Mouse (Mus musculus): Measurements from ENCODE around the gene Dnah1. TPM values are rescaled to one million over a fixed set of nuclear protein-coding genes. Genes with fewer than 3 reads are reported as not detected.

Dnah1 gene
- polyA plus RNA-seq (2015; fragmentation: Nextera tagmentation; extraction: Ambion mirVana), result 4.9 TPM in 2 replicates

- peak within 1 kb of the TSS; percentile 78 for H3K4me2 ChIP-seq (ENCODE audit: low read depth, low read length)
These were observed at the start of gene Dnah1 for GRCm38 (mm10) chr14:31323849-31324792. Gene Dnah1 (minus strand): TSS chr14:31323896.

DNA sequence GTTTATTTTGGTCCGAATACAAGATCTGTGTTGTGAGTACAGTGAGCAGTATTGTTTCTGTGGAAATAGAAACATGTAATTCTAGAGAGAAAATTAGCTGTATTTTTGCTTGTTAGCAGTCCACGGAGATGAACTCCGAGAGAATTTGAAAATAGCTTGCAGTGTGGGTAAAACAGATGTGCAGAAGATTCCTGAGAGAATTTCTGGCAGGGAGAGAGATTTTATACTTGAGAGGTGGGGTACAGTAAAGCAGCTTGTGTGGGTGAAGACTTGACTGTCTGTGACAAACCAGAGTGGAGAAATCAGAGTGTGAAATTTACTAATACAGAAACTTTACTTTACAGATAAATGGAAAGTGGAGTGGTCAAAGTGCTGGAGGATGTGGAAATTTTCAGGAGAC, 45.7 kb upstream of the Dnah1 start:
- Histone ChIP-seq H3K36me3 (ENCODE audit: control insufficient read depth, insufficient read depth, low read length) (peaks cover 21% of the 10 kb centered on the region), H3K4me2 (ENCODE audit: low read depth, low read length) (no peak overlapping the region)

More at GRCm38 (mm10) chr14:31323849-31324792, at the start of gene Dnah1:
- Histone ChIP-seq H3K27me3 (ENCODE audit: control insufficient read depth, insufficient read depth, low read length) (no peaks in the 10 kb centered on the region), H3K4me3 (replicated peaks; ENCODE audit: low read length) (peak within 1 kb of the TSS; percentile 44), H3K36me3 (ENCODE audit: control insufficient read depth, insufficient read depth, low read length) (no peaks in the 10 kb centered on the region), H3K27ac (ENCODE audit: low read length) (no peak within 1 kb of the TSS), H3K9me3 (replicated peaks; ENCODE audit: control insufficient read depth, low read length) (no peaks in the 10 kb centered on the region), H3K4me1 (ENCODE audit: control insufficient read depth, insufficient read depth, low read length) (peaks cover 4% of the 10 kb centered on the region; the same call in 1 of the 2 replicates), H3K9ac (ENCODE audit: low read length) (peak within 1 kb of the TSS; percentile 71)
- 27% methylated on average over 28 of the region's 28 CpGs for WGBS
- peak; percentile 47 for ATAC-seq (ENCODE audit: insufficient read depth, low FRiP score)

GRCm38 (mm10) chr14:31367951-31368350, 44.3 kb upstream of the Dnah1 start:
- Histone ChIP-seq H3K9ac (ENCODE audit: low read length) (no peak overlapping the region), H3K27me3 (ENCODE audit: control insufficient read depth, insufficient read depth, low read length) (no peaks in the 10 kb centered on the region), H3K36me3 (ENCODE audit: control insufficient read depth, insufficient read depth, low read length) (peaks cover 30% of the 10 kb centered on the region), H3K4me2 (ENCODE audit: low read depth, low read length) (no peak overlapping the region), H3K4me3 (replicated peaks; ENCODE audit: low read length) (no peak overlapping the region), H3K9me3 (replicated peaks; ENCODE audit: control insufficient read depth, low read length) (no peaks in the 10 kb centered on the region), H3K27ac (ENCODE audit: low read length) (no peak overlapping the region), H3K4me1 (ENCODE audit: control insufficient read depth, insufficient read depth, low read length) (no peaks in the 10 kb centered on the region)
- ATAC-seq (ENCODE audit: insufficient read depth, low FRiP score), result no peak
- 87% methylated on average over 7 of the region's 7 CpGs for WGBS

More for the DNA sequence above, 45.7 kb upstream of the Dnah1 start:
- no peak for ATAC-seq (ENCODE audit: insufficient read depth, low FRiP score)
- Histone ChIP-seq H3K27ac (ENCODE audit: low read length) (no peak overlapping the region), H3K9me3 (replicated peaks; ENCODE audit: control insufficient read depth, low read length) (no peaks in the 10 kb centered on the region), H3K9ac (ENCODE audit: low read length) (no peak overlapping the region), H3K27me3 (ENCODE audit: control insufficient read depth, insufficient read depth, low read length) (no peaks in the 10 kb centered on the region), H3K4me1 (ENCODE audit: control insufficient read depth, insufficient read depth, low read length) (no peaks in the 10 kb centered on the region), H3K4me3 (replicated peaks; ENCODE audit: low read length) (no peak overlapping the region)
- 82% methylated on average over 3 of the region's 3 CpGs for WGBS

DNA sequence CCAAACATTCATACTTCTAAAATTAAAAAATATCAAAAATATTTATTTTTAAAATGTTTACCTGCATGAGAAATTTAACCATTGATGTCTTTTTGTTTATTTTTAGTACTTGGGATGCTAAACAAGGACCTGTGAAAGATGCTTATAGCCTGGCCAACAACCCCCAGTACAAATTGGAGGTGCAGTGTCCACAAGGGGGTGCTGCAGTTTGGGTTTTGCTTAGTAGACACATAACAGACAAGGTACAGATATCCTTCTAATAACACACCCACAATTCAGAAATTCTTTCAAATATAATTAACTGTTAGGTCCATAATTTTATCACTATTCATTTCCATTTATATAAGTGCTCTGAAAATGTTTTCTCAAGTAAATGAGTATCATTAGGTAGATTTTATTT, 41.7 kb upstream of the Dnah1 start:
- peaks cover 29% of the 10 kb centered on the region for H3K36me3 ChIP-seq (ENCODE audit: control insufficient read depth, insufficient read depth, low read length)
- H3K9me3 ChIP-seq (replicated peaks; ENCODE audit: control insufficient read depth, low read length), result no peaks in the 10 kb centered on the region
- H3K4me1 ChIP-seq (ENCODE audit: control insufficient read depth, insufficient read depth, low read length), result no peaks in the 10 kb centered on the region
- no peak overlapping the region for H3K9ac ChIP-seq (ENCODE audit: low read length)
- ATAC-seq (ENCODE audit: insufficient read depth, low FRiP score), result no peak
- H3K27ac ChIP-seq (ENCODE audit: low read length), result no peak overlapping the region
- H3K4me3 ChIP-seq (replicated peaks; ENCODE audit: low read length), result no peak overlapping the region
- no peaks in the 10 kb centered on the region for H3K27me3 ChIP-seq (ENCODE audit: control insufficient read depth, insufficient read depth, low read length)
- H3K4me2 ChIP-seq (ENCODE audit: low read depth, low read length), result no peak overlapping the region

GRCm38 (mm10) chr14:31364589-31364988, 40.9 kb upstream of the Dnah1 start:
- Histone ChIP-seq H3K9me3 (replicated peaks; ENCODE audit: control insufficient read depth, low read length) (no peaks in the 10 kb centered on the region), H3K27me3 (ENCODE audit: control insufficient read depth, insufficient read depth, low read length) (no peaks in the 10 kb centered on the region), H3K4me2 (ENCODE audit: low read depth, low read length) (no peak overlapping the region), H3K4me3 (replicated peaks; ENCODE audit: low read length) (no peak overlapping the region), H3K9ac (ENCODE audit: low read length) (no peak overlapping the region), H3K36me3 (ENCODE audit: control insufficient read depth, insufficient read depth, low read length) (peaks cover 23% of the 10 kb centered on the region), H3K4me1 (ENCODE audit: control insufficient read depth, insufficient read depth, low read length) (no peaks in the 10 kb centered on the region), H3K27ac (ENCODE audit: low read length) (no peak overlapping the region)
- WGBS, result 94% methylated on average over 4 of the region's 4 CpGs
- no peak for ATAC-seq (ENCODE audit: insufficient read depth, low FRiP score)

DNA sequence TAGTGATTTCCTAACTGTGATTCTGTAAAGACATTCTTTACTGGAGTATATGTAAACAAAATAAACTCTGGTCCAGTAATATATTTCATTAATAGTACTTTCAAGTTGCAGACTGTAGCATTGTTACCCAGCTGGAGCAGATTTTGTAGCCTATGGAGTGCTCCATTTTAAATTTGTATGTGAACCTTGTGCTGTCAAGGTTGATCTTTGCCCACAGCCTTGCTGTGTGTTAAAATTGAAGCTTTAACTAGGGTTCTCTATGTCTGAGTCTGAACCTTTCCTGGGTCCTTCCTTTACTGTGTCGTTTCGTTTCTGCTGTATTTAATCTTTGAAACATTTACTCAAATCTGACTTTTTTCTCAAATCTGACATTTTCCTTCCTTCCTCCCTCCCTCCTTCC, 38.5 kb upstream of the Dnah1 start:
- no peak overlapping the region for H3K4me2 ChIP-seq (ENCODE audit: low read depth, low read length)
- no peaks in the 10 kb centered on the region for H3K27me3 ChIP-seq (ENCODE audit: control insufficient read depth, insufficient read depth, low read length)
- H3K9ac ChIP-seq (ENCODE audit: low read length), result no peak overlapping the region
- WGBS, result 88% methylated on average over 2 of the region's 2 CpGs
- no peak for ATAC-seq (ENCODE audit: insufficient read depth, low FRiP score)
- no peak overlapping the region for H3K27ac ChIP-seq (ENCODE audit: low read length)
- no peak overlapping the region for H3K4me3 ChIP-seq (replicated peaks; ENCODE audit: low read length)
- H3K9me3 ChIP-seq (replicated peaks; ENCODE audit: control insufficient read depth, low read length), result no peaks in the 10 kb centered on the region
- no peaks in the 10 kb centered on the region for H3K4me1 ChIP-seq (ENCODE audit: control insufficient read depth, insufficient read depth, low read length)
- H3K36me3 ChIP-seq (ENCODE audit: control insufficient read depth, insufficient read depth, low read length), result peaks cover 23% of the 10 kb centered on the region

DNA sequence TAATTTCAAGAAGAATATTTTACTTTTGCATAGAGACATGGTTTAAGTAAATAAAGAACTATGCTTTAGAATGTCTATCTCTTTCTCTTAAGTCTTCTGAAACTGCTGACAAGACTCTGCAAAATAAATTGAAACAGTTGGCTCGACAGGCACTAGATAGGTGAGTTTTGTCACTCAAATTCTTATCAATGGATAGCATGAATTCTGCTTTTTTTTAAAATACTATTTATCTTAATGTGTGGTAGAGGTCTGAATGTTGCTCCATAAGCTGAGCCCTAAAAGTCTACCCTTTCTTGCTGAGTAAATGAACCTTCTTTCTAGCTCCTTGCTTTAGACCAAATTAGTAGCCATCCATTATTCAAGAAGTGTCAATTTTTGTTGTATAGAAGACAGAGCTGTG, 21.7 kb upstream of the Dnah1 start:
- Histone ChIP-seq H3K36me3 (ENCODE audit: control insufficient read depth, insufficient read depth, low read length) (peaks cover 6% of the 10 kb centered on the region), H3K27ac (ENCODE audit: low read length) (no peak overlapping the region), H3K4me2 (ENCODE audit: low read depth, low read length) (no peak overlapping the region), H3K4me1 (ENCODE audit: control insufficient read depth, insufficient read depth, low read length) (no peaks in the 10 kb centered on the region), H3K9ac (ENCODE audit: low read length) (no peak overlapping the region), H3K4me3 (replicated peaks; ENCODE audit: low read length) (no peak overlapping the region), H3K27me3 (ENCODE audit: control insufficient read depth, insufficient read depth, low read length) (no peaks in the 10 kb centered on the region), H3K9me3 (replicated peaks; ENCODE audit: control insufficient read depth, low read length) (no peaks in the 10 kb centered on the region)
- no peak for ATAC-seq (ENCODE audit: insufficient read depth, low FRiP score)
- WGBS, result 82% methylated on average over 1 of the region's 1 CpGs

GRCm38 (mm10) chr14:31343241-31343640, 19.5 kb upstream of the Dnah1 start:
- no peaks in the 10 kb centered on the region for H3K27me3 ChIP-seq (ENCODE audit: control insufficient read depth, insufficient read depth, low read length)
- no peak overlapping the region for H3K4me3 ChIP-seq (replicated peaks; ENCODE audit: low read length)
- no peak for ATAC-seq (ENCODE audit: insufficient read depth, low FRiP score)
- no peaks in the 10 kb centered on the region for H3K4me1 ChIP-seq (ENCODE audit: control insufficient read depth, insufficient read depth, low read length)
- WGBS, result 84% methylated on average over 8 of the region's 8 CpGs
- peaks cover 3% of the 10 kb centered on the region; the same call in 1 of the 2 replicates for H3K36me3 ChIP-seq (ENCODE audit: control insufficient read depth, insufficient read depth, low read length)
- no peak overlapping the region for H3K27ac ChIP-seq (ENCODE audit: low read length)
- no peak overlapping the region for H3K9ac ChIP-seq (ENCODE audit: low read length)
- H3K4me2 ChIP-seq (ENCODE audit: low read depth, low read length), result no peak overlapping the region
- no peaks in the 10 kb centered on the region for H3K9me3 ChIP-seq (replicated peaks; ENCODE audit: control insufficient read depth, low read length)

- Histone ChIP-seq H3K9ac (ENCODE audit: low read length) (no peak overlapping the region), H3K4me2 (ENCODE audit: low read depth, low read length) (peak overlapping the region; percentile 86), H3K9me3 (replicated peaks; ENCODE audit: control insufficient read depth, low read length) (no peaks in the 10 kb centered on the region), H3K4me3 (replicated peaks; ENCODE audit: low read length) (peak overlapping the region; percentile 92), H3K4me1 (ENCODE audit: control insufficient read depth, insufficient read depth, low read length) (peaks cover 5% of the 10 kb centered on the region), H3K27ac (ENCODE audit: low read length) (no peak overlapping the region), H3K27me3 (ENCODE audit: control insufficient read depth, insufficient read depth, low read length) (no peaks in the 10 kb centered on the region), H3K36me3 (ENCODE audit: control insufficient read depth, insufficient read depth, low read length) (no peaks in the 10 kb centered on the region)
- no peak for ATAC-seq (ENCODE audit: insufficient read depth, low FRiP score)
These were observed 14.3 kb upstream of the Dnah1 start for GRCm38 (mm10) chr14:31337947-31338346.

Data from stomach, embryonic 16.5 days (tissue).